ENCODE assay signal across 7 mouse cellular contexts in genomic region chr17:27555512-27556172, GRCm38 (mm10). TPM values are rescaled to one million over a fixed set of nuclear protein-coding genes. Genes with fewer than 3 reads are reported as not detected.
DNase-seq lines count a peak whose midpoint lies in the region; ATAC-seq and TF ChIP-seq lines count a peak whose summit lies in the region.

No protein-coding gene starts in this region.

- H3K27ac ChIP-seq in intestine, embryonic 16.5 days (ENCODE audit: low read length): peak overlapping the region; percentile 96
- peak overlapping the region; percentile 96 for H3K27ac ChIP-seq in neural tube, embryonic 13.5 days (replicated peaks)

- no peaks in the 10 kb centered on the region for H3K27me3 ChIP-seq in intestine, embryonic 16.5 days (replicated peaks; ENCODE audit: control insufficient read depth, insufficient read depth, low read length)
- H3K27me3 ChIP-seq in neural tube, embryonic 13.5 days: peaks cover 12% of the 10 kb centered on the region

- peak overlapping the region; percentile 83 for H3K4me3 ChIP-seq in intestine, embryonic 16.5 days (ENCODE audit: low read length)
- H3K4me3 ChIP-seq in lung, adult 2 months (replicated peaks; ENCODE audit: extremely low read depth, low read depth, low read length): peak overlapping the region; percentile 43
- H3K4me3 ChIP-seq in neural tube, embryonic 13.5 days: peak overlapping the region; percentile 87

- no peaks in the 10 kb centered on the region for H3K9me3 ChIP-seq in intestine, embryonic 16.5 days (ENCODE audit: control insufficient read depth, low read length)
- H3K9me3 ChIP-seq in neural tube, embryonic 13.5 days: no peaks in the 10 kb centered on the region

- H3K9ac ChIP-seq in intestine, embryonic 16.5 days (ENCODE audit: low read depth, low read length): peak overlapping the region; percentile 92
- peak overlapping the region; percentile 95 for H3K9ac ChIP-seq in neural tube, embryonic 13.5 days

- peak; percentile 95 for DNase-seq in R1 (ENCODE audit: low read depth, low spot score)
- DNase-seq in cerebellum, adult 9-11 months: peak; percentile 79
- DNase-seq in gastrocnemius, postnatal 25 days: peak; percentile 65
- peak; percentile 66 for DNase-seq in lung, adult 2 months
- peak; percentile 57 for DNase-seq in urinary bladder, adult 2 months (ENCODE audit: low spot score)

- under 1% methylated on average over 47 of the region's 55 CpGs for WGBS in intestine, embryonic 16.5 days
- under 1% methylated on average over 55 of the region's 55 CpGs for WGBS in lung, adult 2 months
- under 1% methylated on average over 42 of the region's 55 CpGs for WGBS in neural tube, embryonic 13.5 days

- H3K36me3 ChIP-seq in intestine, embryonic 16.5 days (ENCODE audit: control insufficient read depth, insufficient read depth, low read length): no peaks in the 10 kb centered on the region
- no peaks in the 10 kb centered on the region; the same call in 1 of the 2 replicates for H3K36me3 ChIP-seq in neural tube, embryonic 13.5 days

- peaks cover 30% of the 10 kb centered on the region for H3K4me1 ChIP-seq in intestine, embryonic 16.5 days (ENCODE audit: control insufficient read depth, insufficient read depth, low read length)
- H3K4me1 ChIP-seq in lung, adult 2 months (ENCODE audit: control insufficient read depth, insufficient read depth, low read length): no peaks in the 10 kb centered on the region
- peaks cover 44% of the 10 kb centered on the region for H3K4me1 ChIP-seq in neural tube, embryonic 13.5 days (replicated peaks)

- peak; percentile 61 for ATAC-seq in intestine, embryonic 16.5 days
- ATAC-seq in neural tube, embryonic 13.5 days (ENCODE audit: low read depth): 0 out of 2 replicates have a peak, but pooled peaks have one; percentile 4

- TF ChIP-seq POLR2A in lung, adult 2 months (IDR thresholded peaks at IDR 0.05; ENCODE audit: borderline replicate concordance, extremely low read depth, low read depth, low read length): no peak

- no peak for TF ChIP-seq CTCF in lung, adult 2 months (IDR thresholded peaks at IDR 0.05; ENCODE audit: insufficient read depth, low read length)

- H3K4me2 ChIP-seq in intestine, embryonic 16.5 days (ENCODE audit: low read depth, low read length): peak overlapping the region; percentile 90
- peak overlapping the region; percentile 84 for H3K4me2 ChIP-seq in neural tube, embryonic 13.5 days

RNA-seq across cellular contexts. Expression of gene Hmga1, which starts 0.7 kb away (rescaled TPM):
- 10 to 100 TPM; 24.6 to 24.7 TPM for total RNA-seq in gastrocnemius, postnatal 25 days (2021)
- polyA plus RNA-seq in intestine, embryonic 16.5 days (2015; fragmentation: Nextera tagmentation; extraction: Ambion mirVana): 286 and 319 TPM in 2 replicates
- 57.9 and 73.2 TPM in 2 replicates for polyA plus RNA-seq in lung, adult 2 months (2012; rRNA removed)
- polyA plus RNA-seq in neural tube, embryonic 13.5 days (2015; fragmentation: Nextera tagmentation; extraction: Ambion mirVana): 121 and 127 TPM in 2 replicates
- polyA plus RNA-seq in urinary bladder, adult 2 months (2012; rRNA removed): 55.1 and 65.1 TPM in 2 replicates

RNA-seq across cellular contexts. Expression of gene AI413582, which starts 9.9 kb away (rescaled TPM):
- total RNA-seq in gastrocnemius, postnatal 25 days (2021): 1 to 10 TPM; 2.5 to 2.9 TPM
- polyA plus RNA-seq in intestine, embryonic 16.5 days (2015; fragmentation: Nextera tagmentation; extraction: Ambion mirVana): 39.7 and 46.7 TPM in 2 replicates
- polyA plus RNA-seq in lung, adult 2 months (2012; rRNA removed): 42.4 and 44.2 TPM in 2 replicates
- polyA plus RNA-seq in neural tube, embryonic 13.5 days (2015; fragmentation: Nextera tagmentation; extraction: Ambion mirVana): 41.3 and 46.0 TPM in 2 replicates
- 34.8 and 48.7 TPM in 2 replicates for polyA plus RNA-seq in urinary bladder, adult 2 months (2012; rRNA removed)

RNA-seq across cellular contexts. Expression of gene Grm4, which starts 34.4 kb away (rescaled TPM):
- total RNA-seq in gastrocnemius, postnatal 25 days (2021): under 1 TPM; 0.08 to 0.24 TPM
- polyA plus RNA-seq in intestine, embryonic 16.5 days (2015; fragmentation: Nextera tagmentation; extraction: Ambion mirVana): 0.40 and 0.44 TPM in 2 replicates
- polyA plus RNA-seq in lung, adult 2 months (2012; rRNA removed): 1.1 TPM in 2 replicates
- polyA plus RNA-seq in neural tube, embryonic 13.5 days (2015; fragmentation: Nextera tagmentation; extraction: Ambion mirVana): 3.5 and 4.3 TPM in 2 replicates
- 0.12 and 0.35 TPM in 2 replicates for polyA plus RNA-seq in urinary bladder, adult 2 months (2012; rRNA removed)

Comparison
In these comparisons a context has a peak if more than half of its experiments do, and no peak if none do; other contexts are left out.
1. Peak in every context shown above with its lines: DNase-seq, ATAC-seq, H3K4me3 ChIP-seq and H3K27ac ChIP-seq.